Mouse (Mus musculus): ENCODE results near the gene Lepr.

The Lepr gene

DNA sequence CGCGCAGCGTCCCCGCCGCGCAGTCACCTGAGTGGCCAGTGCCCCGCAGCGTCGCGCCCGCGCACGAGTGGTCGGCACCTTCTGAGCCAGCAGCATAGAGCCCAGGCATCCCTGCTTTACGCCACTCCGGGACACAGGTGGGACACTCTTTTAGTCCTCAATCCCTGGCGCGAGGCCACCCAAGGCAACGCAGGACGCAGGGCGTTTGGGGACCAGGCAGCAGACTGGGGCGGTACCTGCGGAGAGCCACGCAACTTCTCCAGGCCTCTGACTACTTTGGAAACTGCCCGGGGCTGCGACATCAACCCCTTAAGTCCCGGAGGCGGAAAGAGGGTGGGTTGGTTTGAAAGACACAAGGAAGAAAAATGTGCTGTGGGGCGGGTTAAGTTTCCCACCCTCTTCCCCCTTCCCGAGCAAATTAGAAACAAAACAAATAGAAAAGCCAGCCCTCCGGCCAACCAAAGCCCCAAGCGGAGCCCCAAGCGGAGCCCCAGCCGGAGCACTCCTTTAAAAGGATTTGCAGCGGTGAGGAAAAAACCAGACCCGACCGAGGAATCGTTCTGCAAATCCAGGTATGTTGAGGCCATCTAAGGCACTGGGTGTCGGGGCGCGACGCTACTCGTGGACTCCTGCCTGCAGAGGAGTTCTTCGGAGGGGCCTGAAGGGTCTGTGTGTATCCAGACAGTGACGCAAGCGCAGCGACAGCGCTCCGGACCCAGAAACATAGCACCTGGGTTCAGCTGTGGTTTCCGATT is at the start of gene Lepr:
Gene Lepr, plus strand, starts transcription at position 38 of the 755 bp plus-strand sequence.
- peak; percentile 56 for DNase-seq

DNA sequence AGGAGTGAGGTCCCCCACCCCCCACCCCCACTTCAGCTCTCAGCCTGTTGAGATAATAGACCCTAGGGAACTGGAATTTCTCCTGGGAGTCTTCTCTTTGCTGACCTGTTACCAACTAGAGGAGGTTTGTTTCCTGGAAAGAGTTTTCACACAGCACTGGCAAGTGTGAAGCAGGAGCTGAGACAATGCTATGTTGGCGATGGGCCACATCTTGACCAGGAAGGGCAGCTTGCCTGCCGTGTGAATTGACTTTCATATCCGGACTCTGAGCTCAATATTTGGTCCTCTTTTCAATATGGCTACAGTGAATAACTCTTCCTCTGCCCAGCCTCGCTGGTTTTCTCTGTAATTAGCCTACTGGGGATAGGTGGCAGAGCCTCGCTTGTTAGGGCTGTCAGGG is 48.0 kb upstream of the Lepr start:
- DNase-seq = no peak

DNA sequence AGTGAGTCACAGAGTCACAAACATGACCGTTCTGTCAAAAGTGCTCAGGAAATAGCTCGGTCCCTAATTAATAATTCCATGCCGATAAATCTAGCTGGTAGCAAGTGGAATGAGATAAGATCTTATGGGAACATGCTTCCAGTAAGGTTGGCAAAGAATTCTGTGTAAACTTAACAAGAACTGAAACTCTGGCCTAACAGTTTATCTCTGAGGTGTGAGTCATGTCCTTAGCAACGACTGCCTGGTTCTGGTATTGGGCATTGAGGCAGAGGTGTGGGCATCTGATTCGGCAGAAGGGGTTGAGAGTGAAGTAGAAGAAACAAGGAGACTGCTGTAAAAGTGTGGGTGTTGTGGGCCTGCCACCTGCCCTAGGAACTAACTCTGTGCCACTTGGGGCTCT is 47.4 kb upstream of the Lepr start:
- no peak for DNase-seq

DNA sequence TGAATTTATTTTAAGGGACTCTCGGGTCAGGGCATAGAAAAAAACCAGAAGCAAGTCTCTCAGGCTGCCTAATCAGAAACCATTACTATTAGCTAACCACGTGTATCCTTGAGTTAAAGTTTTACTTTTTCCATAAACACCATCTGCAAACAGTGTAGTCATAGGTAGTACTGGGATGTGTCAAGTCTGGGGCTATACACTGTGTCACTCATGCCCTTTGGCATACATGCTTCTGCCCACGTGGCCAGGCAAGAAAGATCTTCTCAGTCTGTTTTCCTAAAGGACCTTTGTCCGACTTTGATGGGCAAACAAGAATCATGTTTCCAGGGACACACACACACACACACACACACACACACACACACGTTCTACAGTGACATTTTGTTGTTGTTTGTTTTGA is 42.4 kb upstream of the Lepr start:
- no peak for DNase-seq

DNA sequence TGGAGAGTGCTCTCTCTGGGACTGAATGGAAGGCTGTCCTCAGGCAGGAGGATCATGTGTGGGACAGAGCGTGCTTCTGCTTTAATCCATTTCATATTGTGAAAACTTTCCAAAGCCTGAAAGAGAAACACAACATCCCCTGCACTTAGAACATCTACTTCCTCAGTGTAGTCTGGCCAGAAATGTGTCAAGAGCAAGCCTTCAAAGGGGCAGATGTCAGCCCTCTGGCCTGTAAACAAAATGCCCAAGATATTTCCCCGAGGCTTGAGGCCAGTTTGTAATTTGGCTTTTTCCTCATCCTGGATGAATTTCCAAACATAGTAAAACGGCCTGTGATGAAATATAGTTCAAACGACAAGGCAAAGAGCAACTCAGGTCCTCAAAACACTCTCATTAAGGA is 41.5 kb upstream of the Lepr start:
- peak; percentile 70 for DNase-seq

DNA sequence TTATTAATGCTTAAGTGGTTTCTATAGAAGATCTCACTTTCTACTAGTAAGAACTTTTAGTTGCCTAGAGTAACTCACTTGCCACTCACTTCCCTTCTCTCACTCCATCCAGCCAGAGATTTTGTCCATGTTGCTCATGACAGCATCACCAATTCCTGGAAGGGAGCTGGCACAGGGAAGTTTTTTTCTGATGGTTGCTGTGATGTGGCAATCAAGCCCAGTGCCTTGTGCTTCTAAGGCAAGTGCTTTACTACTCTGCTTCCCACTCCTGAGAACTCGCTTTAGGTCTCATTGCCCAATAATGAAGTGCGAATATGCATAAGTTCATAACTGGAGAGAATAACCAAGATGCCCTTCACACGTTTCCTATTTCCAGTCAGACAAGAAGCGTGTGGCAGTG is 34.6 kb upstream of the Lepr start:
- DNase-seq = no peak

DNA sequence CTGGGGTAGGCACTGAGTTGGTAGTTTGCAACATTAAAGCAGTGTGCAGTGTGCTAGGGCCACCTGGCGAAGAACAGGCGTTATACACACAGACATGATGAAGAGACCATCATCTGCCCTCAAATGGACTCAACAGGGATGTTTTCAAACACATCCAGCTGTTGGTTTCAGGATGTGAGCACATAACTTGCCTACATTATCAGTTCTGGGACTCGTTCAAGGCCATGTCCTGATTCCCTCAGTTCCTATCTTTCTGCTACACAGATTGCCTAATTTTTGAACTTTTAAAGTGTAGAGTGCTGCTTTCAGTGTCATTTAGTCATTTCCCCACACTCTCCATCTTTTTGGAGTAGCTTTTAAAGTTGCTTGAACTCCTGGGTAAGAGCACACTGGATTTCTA is 34.1 kb upstream of the Lepr start:
- DNase-seq = no peak

DNA sequence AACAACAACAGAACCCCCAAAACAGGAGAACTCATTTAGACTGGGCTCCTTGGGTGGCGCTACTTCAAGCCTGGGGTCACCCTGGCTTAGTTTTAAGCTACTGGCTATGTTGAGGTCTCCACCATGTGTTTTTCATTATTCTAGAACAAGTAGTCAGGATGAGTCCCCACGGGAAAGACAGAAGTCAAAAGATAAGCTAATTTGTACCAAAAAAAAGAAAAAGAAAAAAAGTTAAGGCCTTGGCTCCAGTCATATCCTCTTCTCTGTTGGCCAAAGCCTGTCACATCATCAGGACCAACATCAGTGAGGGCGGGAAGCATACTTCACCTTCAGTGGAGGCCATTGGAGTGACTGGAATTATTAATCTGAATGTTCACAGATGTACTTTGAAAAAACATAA is 32.4 kb upstream of the Lepr start:
- no peak for DNase-seq

DNA sequence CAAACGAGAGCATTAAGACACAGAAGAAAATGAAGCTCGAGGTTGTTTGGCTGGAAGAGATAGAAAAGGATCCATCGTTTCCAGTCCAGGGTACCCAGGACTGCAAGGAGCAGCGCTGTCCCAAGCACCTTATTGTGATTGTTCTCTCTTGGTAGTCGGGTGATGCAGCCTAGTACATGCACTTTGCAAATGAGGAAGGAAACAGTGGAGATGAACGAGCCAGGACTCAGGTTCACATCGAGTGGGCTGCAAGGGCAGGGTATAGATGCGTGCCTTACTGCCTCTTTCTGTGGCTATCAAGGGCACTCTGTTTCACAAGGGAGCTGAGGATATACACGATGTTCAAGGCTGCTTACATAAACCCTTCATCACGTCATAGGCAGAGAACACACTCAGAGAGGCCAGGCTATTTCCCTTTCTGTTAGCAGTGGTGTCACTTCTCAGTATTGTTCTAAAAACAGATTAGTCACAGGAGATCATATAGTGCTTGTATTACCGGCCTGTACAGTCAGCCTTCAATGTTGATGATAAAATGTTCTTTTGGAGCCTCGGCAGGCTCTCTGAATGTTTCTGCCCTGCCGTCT is 30.9 kb upstream of the Lepr start:
- no peak for DNase-seq

DNA sequence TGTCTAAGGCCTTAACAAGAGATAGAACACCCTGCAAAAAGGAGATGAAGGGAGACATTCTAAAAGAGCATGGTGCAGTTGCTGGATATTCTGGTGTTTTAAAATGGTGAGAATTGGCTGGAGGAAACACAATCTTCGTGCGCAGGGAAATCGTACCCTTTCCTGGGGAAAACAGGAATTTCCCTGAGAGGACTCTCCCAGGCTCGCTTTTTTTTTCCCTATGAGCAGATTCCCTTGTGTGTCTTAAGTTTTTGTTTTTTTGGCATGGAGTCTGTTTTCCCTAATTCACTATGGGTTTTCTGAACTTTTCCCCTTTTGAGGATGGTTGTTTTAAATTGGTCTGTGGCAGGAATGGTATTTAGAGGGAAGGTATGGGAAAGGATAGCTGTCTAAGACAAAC is 28.0 kb upstream of the Lepr start:
- DNase-seq = no peak

DNA sequence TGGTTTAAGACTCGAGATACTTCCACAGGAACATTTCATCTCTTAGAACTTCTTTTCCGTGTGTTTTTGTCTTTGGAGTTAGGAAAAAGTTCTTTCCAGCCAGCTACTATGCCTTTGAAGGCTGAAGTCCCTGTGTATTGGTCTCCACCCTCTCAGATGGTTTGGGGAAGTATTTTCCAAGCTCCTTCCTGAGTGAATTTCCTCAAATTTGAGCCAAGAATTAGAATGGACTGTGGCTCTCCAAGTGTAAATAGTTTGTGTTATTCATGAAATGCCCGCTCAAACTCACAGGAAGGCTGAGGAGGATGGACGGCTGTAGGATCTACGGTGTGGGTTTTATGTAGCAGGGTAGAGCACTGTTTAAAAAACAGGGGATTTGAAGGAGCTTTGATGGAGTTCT is 27.6 kb upstream of the Lepr start:
- DNase-seq = no peak

DNA sequence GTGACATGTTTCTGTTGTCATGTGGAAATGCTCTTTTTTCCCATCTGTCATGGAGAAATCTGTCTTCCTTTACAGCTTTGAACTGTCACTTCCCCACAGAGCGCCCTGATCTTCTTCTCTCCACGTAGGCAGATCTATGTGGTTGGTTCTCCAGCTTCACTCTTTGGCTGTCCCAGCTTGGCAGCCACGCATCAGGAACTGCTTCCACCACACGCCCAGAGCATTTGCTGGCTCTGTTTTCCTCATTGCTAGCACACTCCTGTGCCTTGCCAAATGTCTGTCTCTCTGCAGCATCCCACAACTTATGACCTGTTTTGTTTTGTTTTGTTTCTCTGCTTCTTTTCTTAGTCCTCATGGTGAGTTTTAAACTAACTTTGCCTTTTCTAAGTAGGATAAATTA is 24.3 kb upstream of the Lepr start:
- DNase-seq = no peak

DNA sequence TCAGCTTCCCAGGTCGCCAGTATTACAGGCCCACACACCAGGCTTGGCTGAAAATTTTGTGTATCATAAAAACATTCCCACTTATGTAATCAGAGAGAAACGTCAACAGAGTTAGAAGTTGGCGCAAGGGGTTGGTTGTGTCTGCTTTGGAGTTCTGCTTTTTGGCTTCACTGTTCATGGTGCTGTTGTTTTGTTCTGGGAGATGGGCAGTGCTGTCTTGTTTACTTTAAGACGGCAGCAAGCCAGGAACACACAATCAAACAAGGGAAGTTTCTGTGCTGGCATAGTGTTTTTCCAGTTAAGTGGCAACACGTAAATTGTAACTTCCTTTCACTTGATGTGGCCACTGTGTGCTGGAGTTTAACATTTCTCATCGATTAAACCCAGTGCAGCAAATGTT is 22.7 kb upstream of the Lepr start:
- no peak for DNase-seq

DNA sequence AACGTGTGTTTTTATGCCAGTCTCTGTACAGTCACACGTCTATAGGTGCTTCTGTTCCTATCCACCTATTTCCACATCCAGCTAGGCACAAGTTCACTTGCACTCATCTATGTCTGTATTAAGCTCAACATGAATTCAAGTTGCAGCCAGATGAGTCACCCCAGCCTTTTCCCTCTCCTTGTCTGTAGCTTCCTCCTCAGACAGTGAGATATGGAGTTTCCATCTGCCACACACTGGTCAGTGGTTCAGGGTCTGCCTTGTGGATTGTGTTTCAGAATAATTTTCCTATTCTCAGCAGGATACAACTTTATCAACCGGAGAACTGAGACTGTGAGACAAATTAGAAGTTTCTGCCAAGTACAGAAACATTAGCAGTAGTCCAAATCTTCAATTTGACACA is 20.0 kb upstream of the Lepr start:
- DNase-seq = no peak

DNA sequence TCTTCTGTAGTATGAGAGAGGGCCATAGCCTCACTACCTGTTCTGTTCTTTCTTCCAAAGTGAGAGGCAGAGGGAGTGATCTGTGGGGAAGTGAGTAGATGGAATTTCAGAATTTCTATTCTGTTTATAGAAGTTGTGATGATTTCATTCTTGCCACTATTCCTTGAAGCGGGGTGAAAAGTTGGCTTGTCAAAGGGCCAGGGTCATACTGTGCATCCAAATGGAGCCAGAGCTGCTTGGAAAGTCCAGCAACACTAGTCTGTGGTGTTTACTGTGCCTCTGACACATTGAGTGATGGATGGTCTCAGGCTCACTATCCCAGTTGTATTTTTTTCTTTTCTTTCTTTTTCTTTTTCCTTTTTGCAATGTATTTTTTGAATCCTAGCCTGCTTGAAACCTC is 17.8 kb upstream of the Lepr start:
- DNase-seq = peak; percentile 27

DNA sequence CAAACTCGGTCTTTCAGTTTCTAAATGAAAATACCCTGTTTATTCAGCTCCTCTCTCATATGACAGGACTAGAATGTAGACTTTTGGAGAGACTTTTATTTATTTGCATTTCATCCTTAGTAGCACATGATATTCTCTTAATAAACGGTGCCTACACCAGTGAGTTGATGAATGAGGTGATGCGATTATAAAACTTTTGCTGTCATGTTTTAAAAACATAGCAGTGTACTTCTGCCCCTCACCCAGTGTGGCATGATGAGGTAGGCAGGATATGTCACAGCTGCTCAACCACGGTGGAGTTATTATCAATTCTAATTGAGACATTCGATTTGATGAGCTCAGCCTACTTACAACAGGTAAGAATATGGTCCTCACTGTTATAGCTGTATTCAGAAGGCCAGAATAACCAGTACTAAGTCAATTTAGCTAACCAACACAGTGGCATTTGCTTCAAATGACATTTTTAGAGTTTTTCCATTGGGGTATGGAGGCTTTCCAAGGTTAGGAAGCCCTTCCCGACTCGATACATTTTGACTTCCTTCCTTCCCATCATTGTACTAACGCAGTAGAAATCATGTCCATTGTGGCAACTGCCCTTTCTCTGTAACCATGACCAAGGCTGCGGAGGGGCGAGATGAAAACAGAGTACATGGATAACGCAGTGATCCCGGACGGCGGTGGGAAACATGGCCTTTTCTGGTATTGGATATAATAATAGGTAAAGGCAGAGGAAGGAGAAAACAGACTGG is 16.1 kb upstream of the Lepr start:
- DNase-seq = no peak

DNA sequence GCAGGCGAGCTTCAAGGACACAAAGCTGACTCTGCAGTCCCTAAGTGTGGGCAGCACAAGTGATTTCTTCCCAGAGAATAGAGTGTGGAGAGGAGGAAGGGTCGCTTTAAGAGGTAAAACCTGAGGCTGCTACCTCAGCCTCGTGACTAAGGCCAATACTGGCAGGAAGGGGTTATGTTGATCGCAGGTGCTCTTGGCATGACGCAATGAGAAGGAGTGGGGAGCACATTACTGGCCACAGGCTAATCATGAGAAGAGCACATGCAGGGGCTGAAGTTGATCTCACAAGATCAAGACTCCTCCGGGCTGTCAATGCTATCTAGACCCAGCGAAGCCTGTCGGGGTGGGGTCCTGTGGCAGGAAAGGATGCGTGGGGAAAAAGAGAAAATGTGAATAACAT is 11.9 kb upstream of the Lepr start:
- no peak for DNase-seq

DNA sequence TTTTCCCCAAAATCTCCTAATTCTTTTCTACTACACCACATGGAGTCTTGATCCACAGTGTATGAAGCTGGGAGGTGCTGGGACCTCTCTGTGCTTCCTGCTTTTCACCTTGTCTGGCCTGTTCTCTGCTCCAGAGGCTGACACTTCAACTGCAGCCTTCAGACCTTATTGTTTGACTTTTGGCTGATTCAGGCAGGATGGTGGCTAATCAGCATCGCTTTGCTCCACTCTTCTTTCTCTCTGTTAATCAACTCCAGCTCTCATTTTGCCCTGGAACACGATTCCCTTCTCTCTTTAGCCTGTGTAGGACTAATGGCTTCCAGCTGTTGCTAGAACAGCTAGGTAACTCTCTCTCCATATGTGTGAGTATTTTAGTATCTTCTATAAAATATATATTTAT is 10.0 kb upstream of the Lepr start:
- no peak for DNase-seq

DNA sequence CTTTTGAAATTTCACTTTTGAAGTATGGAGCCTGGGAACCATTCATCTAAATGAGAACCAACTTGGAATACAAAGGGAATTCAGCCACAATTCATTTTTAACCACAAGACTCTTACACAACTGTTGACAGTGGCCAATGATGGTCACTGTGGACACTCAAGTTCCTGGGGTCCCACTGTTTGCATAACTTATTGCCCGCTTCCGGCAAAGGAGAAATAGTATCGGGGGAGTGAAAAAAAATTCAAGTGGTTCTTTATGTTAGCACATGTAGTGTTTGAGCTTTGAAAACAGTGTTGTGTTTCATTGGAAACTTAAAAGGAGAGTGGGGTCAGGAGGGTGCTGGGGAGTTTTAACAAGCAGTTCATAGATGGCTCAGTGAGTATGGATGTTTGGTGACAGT is 9.3 kb upstream of the Lepr start:
- DNase-seq = no peak

DNA sequence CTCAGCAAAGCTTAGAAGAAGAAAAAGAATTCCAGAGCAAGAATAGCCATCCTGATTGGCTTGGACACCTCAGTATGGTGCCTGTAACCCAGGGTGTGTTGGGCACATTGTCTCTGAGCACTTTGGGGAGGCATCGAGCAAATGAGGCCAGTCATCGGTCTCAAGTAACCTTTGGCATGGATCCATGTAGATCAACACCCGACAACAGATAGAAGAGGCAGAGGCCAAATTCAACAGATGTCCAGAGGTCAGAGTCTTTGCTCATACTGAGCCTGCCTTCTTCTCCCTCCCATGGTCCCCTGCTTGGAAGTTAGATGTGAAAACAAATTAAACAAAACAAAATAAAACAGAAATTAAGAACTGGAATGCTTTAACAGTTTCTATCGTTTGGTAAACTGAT is 6.8 kb upstream of the Lepr start:
- no peak for DNase-seq

DNA sequence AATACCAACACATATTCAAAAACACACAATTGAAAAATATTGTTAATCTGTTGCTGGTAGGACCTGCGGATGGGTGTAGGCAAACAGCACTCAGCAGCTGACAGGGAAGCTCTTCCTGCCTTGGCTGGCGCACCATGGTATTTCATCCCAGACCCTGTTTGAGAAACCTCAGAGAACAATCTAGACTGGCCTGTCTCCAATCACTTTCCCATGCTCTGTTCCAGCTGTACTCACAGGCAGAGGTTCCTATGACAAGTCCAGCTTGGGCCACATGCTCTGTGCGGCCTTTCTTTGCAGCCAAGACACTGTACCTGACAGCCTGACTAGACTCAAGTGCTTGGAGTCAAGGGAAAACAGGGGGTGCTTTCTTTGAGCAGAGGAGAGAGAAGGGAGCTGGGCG is 6.1 kb upstream of the Lepr start:
- DNase-seq = no peak

DNA sequence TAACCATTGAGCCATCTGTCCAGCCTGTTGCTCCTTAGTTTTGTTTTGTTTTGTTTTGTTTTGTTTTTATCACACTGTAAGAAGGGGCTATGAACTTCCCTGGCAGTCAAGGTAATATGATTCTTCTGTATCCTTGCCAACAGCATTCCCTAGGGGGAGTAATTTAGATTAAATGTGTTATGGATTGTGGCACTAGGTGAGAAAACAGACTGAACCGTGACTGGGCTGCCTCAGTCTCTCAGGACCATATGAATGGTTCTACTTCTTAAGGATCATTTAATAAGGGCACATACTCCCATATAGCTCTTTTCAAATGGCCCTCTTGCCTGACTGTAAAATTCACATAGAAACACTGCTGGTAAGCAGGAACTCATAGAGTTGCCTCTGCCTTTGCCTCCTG is 4.6 kb upstream of the Lepr start:
- DNase-seq = no peak

DNA sequence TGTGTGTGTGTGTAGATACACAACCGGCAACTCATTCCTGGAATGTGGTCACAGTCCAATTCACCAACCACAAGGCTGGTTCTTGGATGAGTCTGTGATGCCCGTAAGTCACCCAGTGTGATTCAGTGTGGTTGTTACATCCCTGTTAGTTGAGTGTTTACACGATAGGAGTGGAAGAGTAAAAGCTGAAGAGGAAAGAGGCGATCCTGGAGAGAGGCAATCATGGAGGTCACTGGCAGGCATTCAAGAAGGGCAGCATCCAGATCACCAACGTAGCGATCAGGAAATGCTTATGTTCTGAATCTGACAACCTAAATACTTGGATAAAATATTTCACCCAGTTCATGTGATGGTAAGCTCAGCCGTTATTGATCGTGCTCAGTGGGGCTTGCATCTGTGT is 1.9 kb upstream of the Lepr start:
- DNase-seq = no peak

DNA sequence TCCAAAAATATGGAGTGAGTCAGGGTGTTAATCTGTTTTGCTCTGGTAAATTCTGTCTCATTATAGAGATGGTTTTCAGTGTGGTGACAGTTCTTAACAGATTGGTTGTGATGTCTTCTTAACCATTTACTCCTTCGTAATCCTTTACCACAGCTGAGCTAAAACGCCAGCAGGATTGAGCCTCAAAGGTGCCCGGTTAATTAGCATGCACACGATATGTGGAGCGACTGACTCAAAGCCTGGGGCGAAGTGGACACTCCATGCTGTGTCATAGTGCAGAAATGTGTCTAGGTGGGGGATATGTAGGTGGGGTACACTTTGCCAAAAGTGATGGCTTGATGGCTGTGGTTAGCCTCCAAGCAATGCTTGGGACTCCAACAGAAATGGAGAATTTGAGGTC is 1.4 kb upstream of the Lepr start:
- DNase-seq = no peak

All from kidney, postnatal 10 days (tissue).